Mouse (Mus musculus) kidney, adult 2 months (tissue): ENCODE data around the gene Rassf1.

ENCODE experiments used
- CTCF ChIP-seq: fragments of 200-500 bp; conservative IDR thresholded peaks from 2 replicates; pipeline ENCODE4 v1.5.1; 2011; ENCODE audit warnings: low read depth, mild to moderate bottlenecking, control low read depth, low read length, moderate library complexity, mixed read lengths; ENCODE audit not compliant: insufficient read depth, insufficient read length
- POLR2A ChIP-seq: fragments of 200-500 bp; IDR thresholded peaks from one replicate; pipeline ENCODE4 v1.6.1; 2011; ENCODE audit warnings: low read depth, low read length, control low read depth

DNA sequence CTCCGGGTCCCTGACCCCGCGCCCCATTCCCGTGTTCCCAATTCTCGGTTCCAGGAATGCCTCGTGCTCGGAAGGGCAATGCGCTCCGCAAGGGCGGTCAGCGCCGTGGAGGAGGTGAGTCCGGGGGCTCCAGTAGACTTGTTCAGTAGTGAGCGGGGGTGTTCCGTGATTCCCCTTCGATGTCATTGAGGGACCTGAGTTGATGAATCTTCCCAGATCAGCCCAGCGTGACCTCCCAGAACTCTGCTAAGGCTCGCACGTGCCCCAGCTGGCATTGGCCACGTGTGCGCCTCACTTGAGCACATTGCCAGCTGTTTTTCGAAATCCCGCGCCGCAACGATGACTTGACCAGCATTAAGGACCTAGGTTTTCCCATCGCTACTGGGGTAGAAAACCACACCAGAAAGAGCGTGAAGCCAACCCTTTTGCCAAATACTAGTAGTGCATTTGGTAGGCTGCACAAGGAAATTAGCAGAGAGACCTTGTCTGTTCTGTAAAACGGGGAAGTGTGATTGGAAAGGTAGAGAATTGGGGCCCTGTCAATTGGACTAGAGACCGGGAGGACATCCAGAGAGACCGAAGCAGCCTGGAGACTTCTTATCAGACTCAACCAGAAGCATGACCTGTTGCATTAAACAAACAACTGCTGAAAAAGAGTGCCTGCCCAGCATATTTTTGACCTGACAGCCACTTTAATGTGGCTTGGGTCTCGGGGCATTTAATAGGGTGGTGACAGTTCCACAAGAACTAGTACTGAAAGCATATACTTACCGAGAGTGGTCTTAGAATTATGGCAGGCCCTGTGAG is 36.7 kb downstream of the Rassf1 start:
- TF ChIP-seq CTCF (no peak), POLR2A (no peak)
